Mouse (Mus musculus): ENCODE measurements around the gene Vcl. TPM values are rescaled to one million over a fixed set of nuclear protein-coding genes. Genes with fewer than 3 reads are reported as not detected.

Vcl gene
- polyA plus RNA-seq, 1 experiment from 2014 or later: 17.0 TPM

DNA sequence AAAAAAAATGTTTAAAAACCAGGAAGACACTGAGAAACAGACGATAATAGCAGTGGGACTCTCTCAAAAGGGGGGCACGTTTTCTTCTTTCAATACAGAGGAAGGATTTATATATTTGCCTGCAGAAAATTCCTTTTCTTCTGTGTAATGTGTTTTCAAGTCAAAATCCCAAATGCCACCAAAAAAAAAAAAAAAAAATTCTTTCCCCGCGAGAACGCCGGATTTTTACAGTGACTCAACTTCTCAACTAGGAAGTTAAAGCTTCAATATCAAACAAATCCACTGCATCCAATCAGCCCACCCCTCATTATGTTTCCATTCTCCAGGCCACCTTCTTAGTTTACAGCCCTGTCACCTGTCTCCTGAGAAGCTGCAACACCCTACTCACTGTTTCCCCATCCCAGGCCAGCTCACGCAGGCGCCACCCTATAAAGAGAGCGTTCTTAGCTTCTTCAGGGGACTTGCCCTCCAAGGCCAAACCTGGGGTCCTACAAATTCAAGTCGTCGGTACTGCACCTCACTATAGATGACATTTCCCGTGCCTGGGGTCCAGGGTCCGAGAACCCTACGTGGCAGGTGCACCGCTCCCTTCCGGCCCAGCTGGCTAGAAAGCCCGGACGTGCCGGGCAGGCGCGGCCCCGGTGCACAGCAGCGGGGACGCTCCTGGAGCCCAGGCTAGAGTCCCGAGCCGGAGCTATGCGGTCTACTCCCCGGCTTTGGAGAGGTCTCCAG, 122.3 kb downstream of the Vcl start:
- 6% methylated on average over 28 of the region's 28 CpGs for WGBS (ENCODE audit: insufficient replicate concordance)
- peak overlapping the region; percentile 79 for H3K4me3 ChIP-seq (replicated peaks)
- H3K4me2 ChIP-seq: peak overlapping the region; percentile 99
- peak overlapping the region; percentile 90 for H3K27ac ChIP-seq (replicated peaks)
- peak overlapping the region; percentile 86 for H3K9ac ChIP-seq
- no peaks in the 10 kb centered on the region for H3K36me3 ChIP-seq (replicated peaks)
- ATAC-seq (ENCODE audit: insufficient read depth): peak; percentile 14
- H3K27me3 ChIP-seq: no peaks in the 10 kb centered on the region
- no peaks in the 10 kb centered on the region; the same call in 1 of the 2 replicates for H3K9me3 ChIP-seq (replicated peaks)
- H3K4me1 ChIP-seq (replicated peaks): peaks cover 30% of the 10 kb centered on the region

DNA sequence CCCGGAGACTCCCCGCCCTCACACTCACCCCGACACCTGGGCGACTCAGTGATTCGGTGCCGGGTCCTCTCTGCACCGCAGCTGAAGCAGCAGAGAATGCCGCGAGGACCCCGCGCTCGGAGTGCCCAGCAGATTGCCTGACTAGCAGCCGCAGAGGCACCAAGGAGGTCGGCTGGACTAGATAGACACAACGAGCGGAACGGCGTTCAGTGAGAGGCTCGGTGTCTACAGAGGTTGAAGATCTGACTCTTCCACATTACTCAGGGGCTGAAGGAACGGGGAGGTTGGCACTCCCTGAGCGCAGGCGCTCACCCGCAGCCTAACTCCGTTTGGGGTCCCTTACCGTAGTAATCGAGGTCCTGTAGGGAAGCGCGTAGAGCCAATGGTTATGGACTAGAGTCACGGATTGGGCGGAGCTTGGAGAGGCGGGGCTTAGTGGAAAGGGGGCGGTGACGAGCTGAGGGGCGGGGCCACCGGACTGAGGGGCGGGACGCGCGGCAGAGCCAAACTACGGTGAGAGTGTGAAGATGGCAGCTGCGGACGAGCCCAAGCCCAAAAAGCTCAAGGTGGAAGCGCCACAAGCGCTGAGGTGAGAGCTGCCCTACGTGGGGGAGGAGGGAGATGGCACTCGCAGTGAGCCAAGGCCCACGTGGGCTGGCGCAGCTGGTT, 123.0 kb downstream of the Vcl start, which contains the start of the genes Ap3m1 and Adk:
Gene Ap3m1, minus strand, starts transcription at position 397 of the 669 bp plus-strand sequence.
Gene Adk, plus strand, starts transcription at position 463 of the 669 bp plus-strand sequence.
- WGBS (ENCODE audit: insufficient replicate concordance): under 1% methylated on average over 48 of the region's 48 CpGs
- H3K27ac ChIP-seq (replicated peaks): peak within 1 kb of the TSS; percentile 90
- peak within 1 kb of the TSS; percentile 99 for H3K4me2 ChIP-seq
- H3K9me3 ChIP-seq (replicated peaks): no peaks in the 10 kb centered on the region; the same call in 1 of the 2 replicates
- H3K4me1 ChIP-seq (replicated peaks): peaks cover 30% of the 10 kb centered on the region
- no peaks in the 10 kb centered on the region for H3K27me3 ChIP-seq
- H3K4me3 ChIP-seq (replicated peaks): peak within 1 kb of the TSS; percentile 79
- peak within 1 kb of the TSS; percentile 86 for H3K9ac ChIP-seq
- peak; percentile 97 for ATAC-seq (ENCODE audit: insufficient read depth)
- H3K36me3 ChIP-seq (replicated peaks): no peaks in the 10 kb centered on the region

DNA sequence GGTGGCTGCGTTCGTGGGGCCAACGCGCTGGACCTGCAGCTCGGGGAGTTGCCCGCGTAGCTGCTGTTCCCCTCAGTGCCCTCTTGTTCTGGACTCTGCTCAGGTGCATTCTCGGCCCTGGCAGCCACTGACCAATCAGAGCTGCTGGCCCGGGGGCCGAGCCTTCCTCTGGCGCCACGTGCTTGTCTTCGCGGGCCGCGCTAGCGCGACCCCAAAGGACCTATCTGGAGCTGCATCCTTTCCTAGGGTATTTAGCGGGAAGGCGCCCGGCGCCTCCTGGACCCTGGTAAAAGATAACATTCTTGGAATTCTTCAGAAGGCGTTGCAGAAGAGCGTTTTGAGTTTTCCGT, 123.6 kb downstream of the Vcl start:
- no peaks in the 10 kb centered on the region; the same call in 1 of the 2 replicates for H3K9me3 ChIP-seq (replicated peaks)
- WGBS (ENCODE audit: insufficient replicate concordance): 0% methylated on average over 25 of the region's 25 CpGs
- peak overlapping the region; percentile 86 for H3K9ac ChIP-seq
- peaks cover 28% of the 10 kb centered on the region for H3K4me1 ChIP-seq (replicated peaks)
- H3K36me3 ChIP-seq (replicated peaks): no peaks in the 10 kb centered on the region
- peak overlapping the region; percentile 99 for H3K4me2 ChIP-seq
- H3K27ac ChIP-seq (replicated peaks): peak overlapping the region; percentile 90
- peak; percentile 60 for ATAC-seq (ENCODE audit: insufficient read depth)
- no peaks in the 10 kb centered on the region for H3K27me3 ChIP-seq
- H3K4me3 ChIP-seq (replicated peaks): peak overlapping the region; percentile 79

DNA sequence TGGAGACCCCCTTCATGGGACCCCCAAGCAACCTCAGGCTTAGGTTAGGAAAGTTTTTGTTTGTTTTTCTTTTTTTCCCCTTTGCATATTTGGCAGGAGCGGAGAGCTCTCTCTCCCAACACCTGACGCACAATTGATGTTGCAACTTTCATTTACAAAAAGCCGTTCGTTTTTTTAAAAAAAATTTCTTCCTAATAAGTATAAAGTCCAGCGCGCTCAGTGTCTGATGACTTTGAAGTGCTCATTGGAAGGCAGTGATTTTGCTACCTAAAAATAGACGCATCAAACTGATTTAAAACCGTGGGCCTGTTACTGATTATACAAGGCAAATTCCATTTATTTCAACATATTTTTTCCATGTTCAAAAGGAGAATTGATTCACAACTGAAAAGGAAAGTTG, 124.0 kb downstream of the Vcl start:
- H3K27ac ChIP-seq (replicated peaks): peak overlapping the region; percentile 90
- H3K27me3 ChIP-seq: no peaks in the 10 kb centered on the region
- H3K36me3 ChIP-seq (replicated peaks): no peaks in the 10 kb centered on the region
- H3K4me3 ChIP-seq (replicated peaks): peak overlapping the region; percentile 79
- H3K4me2 ChIP-seq: peak overlapping the region; percentile 99
- no peak for ATAC-seq (ENCODE audit: insufficient read depth)
- peaks cover 24% of the 10 kb centered on the region for H3K4me1 ChIP-seq (replicated peaks)
- H3K9ac ChIP-seq: peak overlapping the region; percentile 86
- 11% methylated on average over 8 of the region's 8 CpGs for WGBS (ENCODE audit: insufficient replicate concordance)
- H3K9me3 ChIP-seq (replicated peaks): no peaks in the 10 kb centered on the region; the same call in 1 of the 2 replicates

DNA sequence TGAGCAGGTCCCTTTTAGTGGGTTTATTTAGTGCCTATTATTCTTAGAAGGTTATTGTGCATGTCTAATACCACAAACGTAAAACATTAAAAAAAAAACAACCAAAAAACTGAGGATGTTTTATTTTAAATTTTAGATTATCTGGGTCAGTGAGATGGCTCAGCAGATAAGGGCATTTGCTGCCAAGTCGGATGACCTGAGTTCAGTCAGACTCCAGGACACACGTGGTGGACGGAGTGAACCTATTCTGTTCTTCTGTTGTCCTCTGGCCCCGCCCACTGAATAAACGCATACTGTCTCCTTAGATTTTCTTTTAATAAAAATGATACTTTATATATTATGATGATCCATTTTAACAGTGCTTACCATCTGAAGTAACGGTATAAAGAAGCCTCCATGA, 124.4 kb downstream of the Vcl start:
- Histone ChIP-seq H3K36me3 (replicated peaks) (no peaks in the 10 kb centered on the region), H3K9me3 (replicated peaks) (no peaks in the 10 kb centered on the region; the same call in 1 of the 2 replicates), H3K4me2 (peak overlapping the region; percentile 99), H3K27me3 (no peaks in the 10 kb centered on the region), H3K4me3 (replicated peaks) (peak overlapping the region; percentile 79), H3K4me1 (replicated peaks) (peaks cover 23% of the 10 kb centered on the region), H3K27ac (replicated peaks) (0 out of 2 replicates have a peak overlapping the region, but pooled peaks have one; percentile 90), H3K9ac (no peak overlapping the region)
- no peak for ATAC-seq (ENCODE audit: insufficient read depth)
- WGBS (ENCODE audit: insufficient replicate concordance): 55% methylated on average over 7 of the region's 7 CpGs

DNA sequence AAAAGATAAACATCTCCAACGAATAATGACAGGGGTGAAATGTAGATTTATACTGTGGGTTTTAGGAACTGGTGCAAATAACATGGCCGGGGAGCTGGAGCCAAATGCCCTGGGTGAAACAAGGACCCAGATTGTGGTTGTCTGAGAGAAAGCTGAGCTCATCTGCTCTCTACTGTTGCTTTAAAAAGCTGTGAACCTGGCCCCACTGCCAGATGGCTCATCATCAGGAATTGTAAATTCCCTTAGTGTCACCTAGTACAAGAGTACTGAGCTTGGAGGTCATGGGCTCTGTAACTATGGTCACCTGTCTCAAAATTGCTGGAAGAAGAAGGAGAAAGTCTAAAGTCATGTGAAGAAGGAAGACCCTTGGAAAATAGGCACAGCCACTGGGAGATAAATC, 129.8 kb downstream of the Vcl start:
- ATAC-seq (ENCODE audit: insufficient read depth): no peak
- no peak overlapping the region for H3K9ac ChIP-seq
- H3K27ac ChIP-seq (replicated peaks): no peak overlapping the region
- H3K9me3 ChIP-seq (replicated peaks): no peaks in the 10 kb centered on the region
- no peaks in the 10 kb centered on the region for H3K36me3 ChIP-seq (replicated peaks)
- H3K4me2 ChIP-seq: no peak overlapping the region
- 61% methylated on average over 2 of the region's 2 CpGs for WGBS (ENCODE audit: insufficient replicate concordance)
- H3K4me1 ChIP-seq (replicated peaks): peaks cover 18% of the 10 kb centered on the region
- no peaks in the 10 kb centered on the region for H3K27me3 ChIP-seq
- H3K4me3 ChIP-seq (replicated peaks): no peak overlapping the region

DNA sequence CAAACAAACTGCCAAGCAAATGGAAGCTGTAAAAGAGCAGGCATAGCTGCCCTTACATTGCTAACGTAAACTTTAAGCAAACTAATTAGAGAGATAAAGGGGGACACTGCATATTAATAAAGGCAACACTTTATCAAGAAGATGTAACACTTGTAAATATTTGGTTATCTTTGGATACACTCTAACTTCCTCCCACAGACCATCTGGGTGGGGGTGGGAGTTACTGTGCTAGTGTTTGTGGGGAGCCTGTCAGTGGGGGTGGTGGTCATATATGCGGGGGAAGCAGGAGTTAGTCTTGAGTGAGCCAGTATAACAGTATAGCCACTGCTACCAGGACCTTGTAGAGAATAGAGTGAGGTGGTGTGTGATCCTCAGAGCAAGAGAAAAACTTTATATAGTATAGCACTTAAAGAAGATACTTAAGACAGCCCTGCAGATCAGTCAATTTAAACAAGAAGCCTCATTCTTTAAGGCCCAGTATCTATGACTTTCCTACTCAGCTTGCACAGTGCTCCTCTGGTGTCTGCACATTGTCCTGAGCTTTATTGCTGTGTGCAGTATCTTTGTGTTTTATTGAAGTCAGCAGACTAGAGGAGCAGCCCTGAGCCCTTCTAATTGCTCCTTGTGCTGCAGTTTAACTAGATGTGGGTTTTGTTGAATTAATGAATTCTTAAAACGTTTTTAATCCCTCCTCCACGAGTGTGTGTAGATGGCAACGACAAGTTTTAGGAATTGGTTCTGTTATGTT, 133.7 kb downstream of the Vcl start:
- H3K4me2 ChIP-seq: no peak overlapping the region
- ATAC-seq (ENCODE audit: insufficient read depth): no peak; the same call in 1 of the 2 replicates
- H3K9ac ChIP-seq: no peak overlapping the region
- H3K27me3 ChIP-seq: no peaks in the 10 kb centered on the region
- H3K4me3 ChIP-seq (replicated peaks): no peak overlapping the region
- no peaks in the 10 kb centered on the region for H3K9me3 ChIP-seq (replicated peaks)
- 40% methylated on average over 5 of the region's 5 CpGs for WGBS (ENCODE audit: insufficient replicate concordance)
- 0 out of 2 replicates have a peak overlapping the region, but pooled peaks have one; percentile 9 for H3K27ac ChIP-seq (replicated peaks)
- no peaks in the 10 kb centered on the region for H3K36me3 ChIP-seq (replicated peaks)
- H3K4me1 ChIP-seq (replicated peaks): peaks cover 32% of the 10 kb centered on the region

DNA sequence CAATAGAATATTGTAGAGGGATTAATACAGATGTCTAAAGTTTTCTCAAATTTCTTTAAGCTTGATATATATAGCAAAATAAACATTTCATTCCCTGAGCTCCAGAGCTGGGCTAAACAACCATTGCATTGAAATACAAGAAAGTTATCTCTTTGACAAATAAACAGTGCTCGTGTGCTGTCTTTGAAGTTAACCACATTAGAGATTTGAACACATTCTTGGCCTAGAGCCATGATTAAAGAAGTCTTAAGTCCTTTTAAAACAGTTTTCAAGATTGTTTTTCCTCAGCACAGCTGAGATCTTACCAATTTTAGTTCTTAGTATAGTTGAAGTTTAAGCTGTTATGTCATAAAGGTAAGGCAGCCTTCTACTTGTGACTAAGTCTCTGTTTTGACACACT, 135.1 kb downstream of the Vcl start:
- Histone ChIP-seq H3K4me2 (no peak overlapping the region), H3K9ac (no peak overlapping the region), H3K4me3 (replicated peaks) (no peak overlapping the region), H3K27me3 (no peaks in the 10 kb centered on the region), H3K36me3 (replicated peaks) (no peaks in the 10 kb centered on the region), H3K9me3 (replicated peaks) (no peaks in the 10 kb centered on the region), H3K4me1 (replicated peaks) (peaks cover 28% of the 10 kb centered on the region), H3K27ac (replicated peaks) (no peak overlapping the region)
- ATAC-seq (ENCODE audit: insufficient read depth): no peak
- WGBS (ENCODE audit: insufficient replicate concordance): 10% methylated on average over 1 of the region's 1 CpGs

DNA sequence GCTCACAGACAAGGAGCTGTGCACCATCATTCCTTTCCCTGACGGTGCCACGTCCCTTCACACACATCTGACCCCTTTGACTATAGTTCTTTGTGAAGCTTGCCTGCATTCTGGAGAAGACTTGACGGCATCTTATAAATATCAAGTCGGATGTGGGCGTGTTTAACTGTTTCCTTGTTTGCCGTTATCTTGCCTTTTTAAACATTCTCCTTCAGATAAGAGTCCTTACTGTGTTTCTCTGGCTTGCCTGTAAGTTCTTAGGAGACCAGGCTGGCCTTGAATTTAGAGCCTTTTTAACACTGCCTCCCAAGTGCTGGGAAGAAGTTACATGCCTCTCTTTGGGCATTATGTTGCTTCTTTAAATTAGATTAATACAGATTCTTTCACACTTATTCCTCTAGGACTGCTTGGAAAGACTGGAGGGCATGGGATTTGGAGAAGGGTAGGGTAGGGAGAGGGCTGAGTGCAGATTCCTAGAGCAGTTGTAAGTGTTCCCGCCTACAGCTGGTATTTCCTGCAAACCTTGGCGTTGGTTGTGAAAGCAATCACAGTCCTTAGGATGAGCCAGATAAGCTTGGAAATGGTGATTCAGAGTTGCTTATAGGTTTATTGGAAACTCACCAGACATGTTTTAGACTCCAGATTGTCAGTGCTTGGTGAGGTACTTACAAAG, 136.4 kb downstream of the Vcl start:
- H3K9me3 ChIP-seq (replicated peaks): no peaks in the 10 kb centered on the region
- H3K27ac ChIP-seq (replicated peaks): peak overlapping the region; percentile 48; the same call in 1 of the 2 replicates
- H3K36me3 ChIP-seq (replicated peaks): no peaks in the 10 kb centered on the region
- no peaks in the 10 kb centered on the region for H3K27me3 ChIP-seq
- H3K4me2 ChIP-seq: peak overlapping the region; percentile 13; the same call in 1 of the 2 replicates
- WGBS (ENCODE audit: insufficient replicate concordance): 19% methylated on average over 8 of the region's 8 CpGs
- H3K4me3 ChIP-seq (replicated peaks): no peak overlapping the region
- peaks cover 34% of the 10 kb centered on the region for H3K4me1 ChIP-seq (replicated peaks)
- peak; percentile 12; the same call in 1 of the 2 replicates for ATAC-seq (ENCODE audit: insufficient read depth)
- no peak overlapping the region for H3K9ac ChIP-seq

DNA sequence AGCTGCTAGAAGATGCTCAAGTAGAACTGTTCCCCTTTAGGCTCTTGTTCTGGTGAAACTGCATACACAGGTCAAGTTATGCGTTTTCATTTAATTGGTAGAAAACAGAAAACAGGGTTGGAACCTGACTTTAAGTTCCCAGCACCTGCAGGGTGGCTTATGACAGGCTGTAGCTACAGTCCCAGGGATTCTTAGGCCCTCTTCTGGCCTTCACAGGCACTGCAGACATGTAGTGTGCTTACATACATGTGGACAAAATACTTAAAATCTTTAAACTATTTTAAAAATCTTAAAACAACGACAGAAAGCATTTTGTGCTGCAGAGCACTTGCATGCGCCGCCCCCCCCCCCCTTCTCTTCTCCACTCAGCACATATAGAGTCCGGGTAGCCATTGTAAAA, 140.4 kb downstream of the Vcl start:
- Histone ChIP-seq H3K4me1 (replicated peaks) (peaks cover 43% of the 10 kb centered on the region), H3K9me3 (replicated peaks) (no peaks in the 10 kb centered on the region), H3K27me3 (no peaks in the 10 kb centered on the region), H3K4me3 (replicated peaks) (no peak overlapping the region), H3K4me2 (no peak overlapping the region), H3K9ac (no peak overlapping the region), H3K27ac (replicated peaks) (no peak overlapping the region), H3K36me3 (replicated peaks) (no peaks in the 10 kb centered on the region)
- WGBS (ENCODE audit: insufficient replicate concordance): 69% methylated on average over 5 of the region's 5 CpGs
- no peak for ATAC-seq (ENCODE audit: insufficient read depth)

Data from liver, embryonic 15.5 days (tissue).